Mouse (Mus musculus) thymus, postnatal 4 days (tissue): ENCODE measurements at regions not wholly inside any gene's neighbourhood (a gene's known extent, or its start where the extent isn't known, plus 50 kb on each side); places are given as distances from the start of the nearest gene placed in this dataset.
"Not testable (repeated sequence)": the region's sequence is repeated elsewhere in the genome, so short reads cannot be mapped to it uniquely, and the experiment has no call there.

ENCODE experiments used
- DNase-seq: peaks from one replicate; pipeline ENCODE4 v3.0.0; 2021

GRCm38 (mm10) chrX:162359767-162360545 lies 200.4 kb upstream of the Nhs start:
- peak; percentile 3 for DNase-seq

GRCm38 (mm10) chrX:162348341-162348740 lies 188.8 kb upstream of the Nhs start:
- no peak for DNase-seq

- no peak for DNase-seq
These were observed 188.4 kb upstream of the Nhs start for GRCm38 (mm10) chrX:162347886-162348285.

- no peak for DNase-seq
These were observed 186.1 kb upstream of the Nhs start for GRCm38 (mm10) chrX:162345497-162346143.

- DNase-seq: no peak
These were observed 172.6 kb upstream of the Nhs start for GRCm38 (mm10) chrX:162332121-162332520.

- DNase-seq: no peak
These were observed 148.1 kb upstream of the Nhs start for GRCm38 (mm10) chrX:162307646-162308045.

- DNase-seq: no peak
These were observed 144.6 kb upstream of the Nhs start for GRCm38 (mm10) chrX:162304145-162304544.

- no peak for DNase-seq
These were observed 143.3 kb upstream of the Nhs start for GRCm38 (mm10) chrX:162302788-162303187.

GRCm38 (mm10) chrX:162291234-162291633 lies 131.7 kb upstream of the Nhs start:
- DNase-seq: no peak

- not testable (repeated sequence) for DNase-seq
These were observed 126.6 kb upstream of the Nhs start for GRCm38 (mm10) chrX:162286155-162286554.

- DNase-seq: no peak
These were observed 124.7 kb upstream of the Nhs start for GRCm38 (mm10) chrX:162284252-162284651.

- no peak for DNase-seq
These were observed 123.2 kb upstream of the Nhs start for GRCm38 (mm10) chrX:162282690-162283089.

- DNase-seq: peak; percentile 19
These were observed 119.5 kb upstream of the Nhs start for GRCm38 (mm10) chrX:162278834-162279708.

- DNase-seq: no peak
These were observed 115.1 kb upstream of the Nhs start for GRCm38 (mm10) chrX:162274581-162274980.

GRCm38 (mm10) chrX:162271189-162271588 lies 111.7 kb upstream of the Nhs start:
- DNase-seq: no peak

GRCm38 (mm10) chrX:162268918-162269317 lies 109.4 kb upstream of the Nhs start:
- DNase-seq: no peak

GRCm38 (mm10) chrX:162268112-162268511 lies 108.6 kb upstream of the Nhs start:
- DNase-seq: no peak

- DNase-seq: no peak
These were observed 108.1 kb upstream of the Nhs start for GRCm38 (mm10) chrX:162267679-162268078.

- DNase-seq: no peak
These were observed 107.2 kb upstream of the Nhs start for GRCm38 (mm10) chrX:162266769-162267168.

- DNase-seq: no peak
These were observed 97.9 kb upstream of the Nhs start for GRCm38 (mm10) chrX:162257398-162257797.

GRCm38 (mm10) chrX:162255873-162256272 lies 96.3 kb upstream of the Nhs start:
- DNase-seq: no peak

GRCm38 (mm10) chrX:162241291-162241690 lies 81.8 kb upstream of the Nhs start:
- DNase-seq: no peak

- DNase-seq: no peak
These were observed 76.0 kb upstream of the Nhs start for GRCm38 (mm10) chrX:162235552-162235951.
